Mouse (Mus musculus): ENCODE results near the gene Asic5.

The Asic5 gene

GRCm38 (mm10) chr3:82014148-82014703 lies 32.1 kb downstream of the Asic5 start:
- no peak for DNase-seq (ENCODE audit: low spot score in 2 of 2)

GRCm38 (mm10) chr3:82022421-82022920 lies 40.4 kb downstream of the Asic5 start:
- DNase-seq (ENCODE audit: low spot score in 2 of 2), result no peak

- DNase-seq (ENCODE audit: low spot score in 2 of 2), result no peak
Observed at GRCm38 (mm10) chr3:82023065-82023464, 41.0 kb downstream of the Asic5 start.

GRCm38 (mm10) chr3:82027286-82027685 lies 45.2 kb downstream of the Asic5 start:
- DNase-seq (ENCODE audit: low spot score in 2 of 2), result no peak

- DNase-seq (ENCODE audit: low spot score in 2 of 2), result no peak
Observed at GRCm38 (mm10) chr3:82029229-82029628, 47.1 kb downstream of the Asic5 start.

- no peak for DNase-seq (ENCODE audit: low spot score in 2 of 2)
Observed at GRCm38 (mm10) chr3:82030008-82030748, 48.1 kb downstream of the Asic5 start.

- DNase-seq (ENCODE audit: low spot score in 2 of 2), result no peak
Observed at GRCm38 (mm10) chr3:82036262-82037044, 54.4 kb downstream of the Asic5 start.

- DNase-seq (ENCODE audit: low spot score in 2 of 2), result no peak
Observed at GRCm38 (mm10) chr3:82043676-82044075, 61.6 kb downstream of the Asic5 start.

GRCm38 (mm10) chr3:82044902-82045301 lies 62.8 kb downstream of the Asic5 start:
- DNase-seq (ENCODE audit: low spot score in 2 of 2), result no peak

GRCm38 (mm10) chr3:82046087-82046486 lies 64.0 kb downstream of the Asic5 start:
- no peak for DNase-seq (ENCODE audit: low spot score in 2 of 2)

GRCm38 (mm10) chr3:82047100-82047753 lies 65.1 kb downstream of the Asic5 start:
- no peak for DNase-seq (ENCODE audit: low spot score in 2 of 2)

- no peak for DNase-seq (ENCODE audit: low spot score in 2 of 2)
Observed at GRCm38 (mm10) chr3:82048078-82048477, 66.0 kb downstream of the Asic5 start.

GRCm38 (mm10) chr3:82048681-82049080 lies 66.6 kb downstream of the Asic5 start:
- no peak for DNase-seq (ENCODE audit: low spot score in 2 of 2)

- no peak for DNase-seq (ENCODE audit: low spot score in 2 of 2)
Observed at GRCm38 (mm10) chr3:82051468-82051867, 69.4 kb downstream of the Asic5 start.

GRCm38 (mm10) chr3:82052029-82052428 lies 69.9 kb downstream of the Asic5 start:
- DNase-seq (ENCODE audit: low spot score in 2 of 2), result no peak

GRCm38 (mm10) chr3:82054283-82054974 lies 72.3 kb downstream of the Asic5 start:
- no peak for DNase-seq (ENCODE audit: low spot score in 2 of 2)

- DNase-seq (ENCODE audit: low spot score in 2 of 2), result no peak
Observed at GRCm38 (mm10) chr3:82057201-82057600, 75.1 kb downstream of the Asic5 start.

- no peak for DNase-seq (ENCODE audit: low spot score in 2 of 2)
Observed at GRCm38 (mm10) chr3:82061402-82062180, 79.5 kb downstream of the Asic5 start.

GRCm38 (mm10) chr3:82067830-82068229 lies 85.7 kb downstream of the Asic5 start:
- DNase-seq (ENCODE audit: low spot score in 2 of 2), result no peak

Data from urinary bladder, postnatal 4 days (tissue).